Mouse (Mus musculus) bone marrow macrophage, adult 2 months (primary cell): ENCODE measurements around the gene Sdk2.

ENCODE experiments used
- CTCF ChIP-seq: IDR thresholded peaks from 2 replicates; pipeline ENCODE4 v1.5.1; 2012; ENCODE audit warnings: low read depth, mild to moderate bottlenecking, low read length, moderate library complexity
- POLR2A ChIP-seq: IDR thresholded peaks from 2 replicates; pipeline ENCODE4 v1.6.1; 2012; ENCODE audit warnings: mild to moderate bottlenecking, low read depth, low read length, borderline replicate concordance

GRCm38 (mm10) chr11:113927231-113927630, 139.6 kb downstream of the Sdk2 start:
- no peak for TF ChIP-seq CTCF
- no peak for TF ChIP-seq POLR2A
